Comparison of ENCODE assay signal across 15 mouse cellular contexts in the genomic region with DNA sequence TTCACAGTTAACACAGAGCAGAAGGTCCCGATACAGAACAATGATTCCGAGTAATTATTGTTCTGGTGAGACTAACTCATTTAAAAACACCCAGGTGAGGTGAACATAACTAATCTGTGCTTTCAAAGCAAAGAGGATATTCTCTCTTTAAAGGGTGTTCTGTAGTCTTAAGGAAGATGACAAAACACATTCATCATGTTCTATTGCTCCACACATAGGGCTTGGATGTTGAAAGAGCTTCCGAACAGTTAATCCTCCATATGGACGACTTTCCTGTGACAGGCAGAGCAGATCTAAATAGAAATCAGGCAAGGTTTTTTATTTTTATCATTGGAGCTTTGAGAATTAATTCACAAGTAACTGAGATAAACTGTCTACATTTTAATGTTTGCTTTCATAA.
"Had no signal": no experiment of that assay in that cellular context is flagged by ENCODE, and none has a peak within 500 bp of the region (broad histone marks: within the 10 kb centered on the region; RNA-seq: fewer than 3 reads in every experiment).

No protein-coding gene starts in this region.

- H3K36me3 ChIP-seq: limb, embryonic 13.5 days; midbrain, embryonic 12.5 days; neural tube, embryonic 13.5 days had no signal

- H3K9ac ChIP-seq: limb, embryonic 13.5 days; liver, embryonic 14.5 days; midbrain, embryonic 12.5 days; neural tube, embryonic 13.5 days had no signal

- H3K4me1 ChIP-seq: limb, embryonic 13.5 days; midbrain, embryonic 12.5 days; neural tube, embryonic 13.5 days had no signal

- H3K9me3 ChIP-seq: limb, embryonic 13.5 days; midbrain, embryonic 12.5 days; neural tube, embryonic 13.5 days had no signal

- H3K4me3 ChIP-seq: limb, embryonic 13.5 days; midbrain, embryonic 12.5 days; neural tube, embryonic 13.5 days had no signal

- H3K27me3 ChIP-seq: limb, embryonic 13.5 days; midbrain, embryonic 12.5 days; neural tube, embryonic 13.5 days had no signal

- ATAC-seq: midbrain, embryonic 16.5 days had no signal

- H3K27ac ChIP-seq: kidney, postnatal 0 days; limb, embryonic 13.5 days; liver, embryonic 14.5 days; midbrain, embryonic 12.5 days; neural tube, embryonic 13.5 days had no signal

- H3K4me2 ChIP-seq: limb, embryonic 13.5 days; midbrain, embryonic 12.5 days; neural tube, embryonic 13.5 days had no signal

- DNase-seq: kidney, adult 9 months; kidney, postnatal 36 days; left cerebral cortex, postnatal 4 days; lung, adult 18-20 months; lung, postnatal 10 days; lung, postnatal 4 days; retina, postnatal 1 day; right cerebral cortex, postnatal 4 days; spleen, adult 18-20 months had no signal
